ENCODE assay signal across 8 mouse cellular contexts in the genomic region with DNA sequence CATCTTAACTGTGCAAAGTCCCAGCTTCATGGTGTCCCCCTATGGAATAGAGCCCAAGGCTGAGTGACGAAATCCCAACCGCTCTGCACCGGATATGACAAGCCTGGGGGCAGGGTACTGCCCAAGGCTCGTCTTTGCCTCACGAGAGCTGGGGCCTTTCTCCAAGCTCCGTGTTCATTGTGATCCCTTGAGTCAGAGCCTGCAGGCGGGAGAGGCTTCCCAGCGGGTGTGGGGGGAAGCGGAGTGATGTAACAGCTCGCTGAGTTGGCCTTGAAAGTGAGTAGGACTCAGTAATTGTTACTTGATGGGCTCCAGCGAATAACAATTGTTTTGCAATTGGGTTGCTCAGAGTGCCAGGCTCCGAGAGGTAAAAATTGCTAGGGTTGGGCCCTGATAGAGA. TPM values are rescaled to one million over a fixed set of nuclear protein-coding genes. Genes with fewer than 3 reads are reported as not detected.
DNase-seq lines count a peak whose midpoint lies in the region; ATAC-seq and TF ChIP-seq lines count a peak whose summit lies in the region.

No protein-coding gene starts in this region.

- no peak overlapping the region for H3K27ac ChIP-seq in lung, embryonic 14.5 days (ENCODE audit: low read depth)

- no peaks in the 10 kb centered on the region for H3K79me2 ChIP-seq in C2C12 (ENCODE audit: control insufficient read depth, insufficient read depth)

- no peaks in the 10 kb centered on the region for H3K9me3 ChIP-seq in lung, embryonic 14.5 days (ENCODE audit: low read depth, low read length)

- H3K4me1 ChIP-seq in lung, embryonic 14.5 days (ENCODE audit: insufficient read depth) = 0 out of 2 replicates have a peak, but pooled peaks cover 3% of the 10 kb centered on the region

- H3K79me3 ChIP-seq in C2C12 (ENCODE audit: low read depth) = no peaks in the 10 kb centered on the region

- ATAC-seq in lung, embryonic 14.5 days (ENCODE audit: insufficient read depth) = no peak

- H3ac ChIP-seq in C2C12 (ENCODE audit: control insufficient read depth, insufficient read length, low read depth) = no peak overlapping the region

- H3K27me3 ChIP-seq in C2C12 (ENCODE audit: control insufficient read depth, insufficient read depth, insufficient read length) = no peaks in the 10 kb centered on the region
- no peaks in the 10 kb centered on the region for H3K27me3 ChIP-seq in lung, embryonic 14.5 days (ENCODE audit: insufficient read depth, low read length)

- no peaks in the 10 kb centered on the region for H3K36me3 ChIP-seq in C2C12 (ENCODE audit: control insufficient read depth, insufficient read depth)
- H3K36me3 ChIP-seq in lung, embryonic 14.5 days (ENCODE audit: insufficient read depth) = no peaks in the 10 kb centered on the region

- DNase-seq in gastrocnemius, postnatal 10 days = peak; percentile 17
- no peak for DNase-seq in gastrocnemius, postnatal 25 days
- peak; percentile 91 to 93 for DNase-seq in adrenal gland, postnatal 36 days
- peak; percentile 67 for DNase-seq in lung, embryonic 14.5 days
- DNase-seq in natural killer cell, adult 2 months (ENCODE audit: low spot score in 2 of 2) = no peak
- DNase-seq in layer of hippocampus, adult 9-10 months (ENCODE audit: low spot score) = no peak
- no peak for DNase-seq in kidney, postnatal 14 days

- no peak for TF ChIP-seq CTCF in C2C12 (IDR thresholded peaks at IDR 0.05; ENCODE audit: control insufficient read depth, insufficient read depth, insufficient read length)
- no peak for TF ChIP-seq CTCF in lung, embryonic 14.5 days (IDR thresholded peaks at IDR 0.05; ENCODE audit: low read depth)

- H3K9ac ChIP-seq in lung, embryonic 14.5 days = no peak overlapping the region

- H3K4me2 ChIP-seq in lung, embryonic 14.5 days = no peak overlapping the region

- H3K4me3 ChIP-seq in C2C12 (ENCODE audit: insufficient read depth, poor library complexity, severe bottlenecking) = no peak overlapping the region
- no peak overlapping the region for H3K4me3 ChIP-seq in lung, embryonic 14.5 days (ENCODE audit: low read depth, low read length)

- WGBS in lung, embryonic 14.5 days = 47% methylated on average over 12 of the region's 12 CpGs

TF ChIP-seq in C2C12, 6 proteins besides CTCF, POLR2A, EP300 and RAD21:
- no peak for TF ChIP-seq USF1 (IDR thresholded peaks at IDR 0.05; ENCODE audit: low read depth)
- peak; percentile 72 for TF ChIP-seq CEBPB (IDR thresholded peaks at IDR 0.05; ENCODE audit: low read depth)

RNA-seq across cellular contexts. Expression of gene Odc1, which starts 34.4 kb away (rescaled TPM):
- 10 to 100 TPM; 91.5 to 93.1 TPM for total RNA-seq in gastrocnemius, postnatal 10 days (2021)
- total RNA-seq in gastrocnemius, postnatal 25 days (2021) = 10 to 100 TPM; 79.8 to 94.3 TPM
- 256 TPM for polyA plus RNA-seq in C2C12 (2012; fragmentation: generic; extraction: Trizol)
- total RNA-seq in adrenal gland, postnatal 36 days (2021) = 100 to 1,000 TPM; 319 to 466 TPM
- polyA plus RNA-seq in lung, embryonic 14.5 days (2014; fragmentation: Nextera tagmentation; extraction: Ambion mirVana) = 270 and 273 TPM in 2 replicates

Comparison
In these comparisons a context has a peak if more than half of its experiments do, and no peak if none do; other contexts are left out.
1. DNase-seq: peak in gastrocnemius, postnatal 10 days (single experiment), adrenal gland, postnatal 36 days (2 of 2) and lung, embryonic 14.5 days (single experiment); none in gastrocnemius, postnatal 25 days (single experiment), natural killer cell, adult 2 months (0 of 2), layer of hippocampus, adult 9-10 months (single experiment) and kidney, postnatal 14 days (single experiment).